Mouse (Mus musculus) megakaryocyte-erythroid progenitor cell, adult 5-6 weeks (primary cell): ENCODE results near the gene Cdh12. TPM values are rescaled to one million over a fixed set of nuclear protein-coding genes. Genes with fewer than 3 reads are reported as not detected.
"Not testable (repeated sequence)": the region's sequence is repeated elsewhere in the genome, so short reads cannot be mapped to it uniquely, and the experiment has no call there.

Experiments used
- ATAC-seq: replicated peaks from 2 replicates; pipeline ENCODE4 v1.8.0; 2016; ENCODE audit warnings: mild to moderate bottlenecking, inconsistent platforms; ENCODE audit not compliant: severe bottlenecking, poor library complexity, low FRiP score, low TSS enrichment
- total RNA-seq, 2 experiments: library from RNA; stranded (forward) in 1 of 2; stranded (reverse) in 1 of 2; fragments of 200-1000, 215-1000 nt in 1 of 2; fragments of >200 nt in 1 of 2; fragmentation: Nextera tagmentation in 1 of 2; gene quantifications; 2 replicates each; pipeline ENCODE4 v1.2.3; 2014 to 2017

Cdh12 gene
- total RNA-seq, 2 experiments from 2014 or later, result not detected

- ATAC-seq, result no peak
Measured at GRCm38 (mm10) chr15:21343853-21344252, 894.8 kb downstream of the Cdh12 start.

GRCm38 (mm10) chr15:21344323-21344722, 895.3 kb downstream of the Cdh12 start:
- ATAC-seq, result no peak

DNA sequence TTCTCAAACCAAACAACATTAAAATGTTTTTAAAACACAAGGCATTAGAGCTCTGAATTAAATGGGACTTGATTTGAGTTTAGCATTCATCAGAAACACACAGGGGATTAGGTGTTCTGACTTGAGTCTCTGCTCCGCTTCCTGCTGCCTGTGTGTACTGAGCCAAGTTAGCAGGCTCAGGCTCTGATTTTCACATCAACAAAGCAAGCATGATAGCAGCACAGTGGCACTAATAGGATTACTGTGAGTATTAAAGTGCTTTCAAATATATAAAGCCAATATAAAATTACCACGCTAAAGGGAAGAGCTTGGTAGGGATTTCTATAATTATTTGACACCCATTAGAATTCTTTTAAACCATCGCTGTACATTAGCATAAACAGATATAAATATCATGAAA, 895.7 kb downstream of the Cdh12 start:
- ATAC-seq, result no peak

GRCm38 (mm10) chr15:21355356-21356101, 906.5 kb downstream of the Cdh12 start:
- ATAC-seq, result no peak

DNA sequence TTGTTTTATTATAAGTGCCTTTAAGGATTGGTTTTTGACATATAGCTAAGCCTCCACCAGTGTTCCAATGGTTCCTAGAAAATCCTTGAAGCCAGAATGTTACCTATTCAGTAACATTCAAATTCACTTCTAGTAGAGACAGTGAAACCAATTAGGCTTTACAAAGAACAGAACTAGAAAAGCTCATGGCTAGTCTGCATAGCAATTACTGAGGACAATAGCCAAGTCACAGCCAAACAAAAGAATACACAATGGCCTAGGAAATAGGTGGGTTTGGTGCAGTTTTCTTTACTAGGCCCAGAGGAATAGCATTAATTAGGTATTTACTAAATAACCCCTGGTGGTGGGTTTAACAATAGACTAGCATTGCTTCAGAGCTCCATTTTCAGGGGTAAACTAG, 917.3 kb downstream of the Cdh12 start:
- no peak for ATAC-seq

DNA sequence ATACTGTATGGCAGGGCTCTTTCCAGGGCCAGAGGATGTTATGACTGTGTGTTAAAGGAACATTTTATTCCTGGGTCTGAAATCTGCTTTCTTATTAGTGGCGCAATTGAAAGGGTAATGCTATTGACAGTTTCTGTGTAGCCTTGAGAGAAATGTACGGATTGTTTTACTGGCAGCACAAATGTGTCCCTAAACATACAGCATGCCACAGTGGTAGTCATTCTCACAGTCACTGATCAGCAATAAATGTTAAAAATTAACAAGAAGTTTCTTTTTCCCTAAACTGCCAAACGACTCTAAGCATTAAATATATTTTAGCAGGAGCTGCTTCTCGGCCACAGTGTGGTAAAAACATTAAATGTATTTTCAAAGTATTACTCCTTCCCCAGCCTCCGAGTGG, 926.4 kb downstream of the Cdh12 start:
- ATAC-seq, result no peak

GRCm38 (mm10) chr15:21375871-21376270, 926.8 kb downstream of the Cdh12 start:
- no peak for ATAC-seq

GRCm38 (mm10) chr15:21391442-21391841, 942.4 kb downstream of the Cdh12 start:
- not testable (repeated sequence) for ATAC-seq

- no peak for ATAC-seq
Measured at GRCm38 (mm10) chr15:21393080-21393479, 944.0 kb downstream of the Cdh12 start.

DNA sequence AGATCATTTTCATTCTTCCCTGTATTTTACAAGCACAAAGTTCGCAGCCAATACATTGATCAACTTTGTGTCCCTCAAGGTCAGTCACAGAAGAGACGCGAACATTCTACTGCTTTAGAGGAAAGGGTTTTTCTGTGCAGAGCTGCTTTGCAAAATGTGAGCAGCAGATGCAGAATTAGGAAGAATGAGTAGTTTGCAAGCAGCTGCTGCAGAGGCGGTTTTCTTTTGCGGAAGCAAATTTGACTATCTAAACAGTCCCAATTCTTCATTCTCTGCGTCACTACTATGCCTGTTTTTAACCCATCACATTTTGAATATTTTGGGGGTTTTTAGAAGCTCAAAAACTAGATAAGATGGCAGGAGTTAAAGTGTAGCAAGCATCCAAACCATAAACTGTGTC, 956.1 kb downstream of the Cdh12 start:
- ATAC-seq, result no peak

GRCm38 (mm10) chr15:21407324-21408044, 958.4 kb downstream of the Cdh12 start:
- ATAC-seq, result peak; percentile 63; the same call in 1 of the 2 replicates

DNA sequence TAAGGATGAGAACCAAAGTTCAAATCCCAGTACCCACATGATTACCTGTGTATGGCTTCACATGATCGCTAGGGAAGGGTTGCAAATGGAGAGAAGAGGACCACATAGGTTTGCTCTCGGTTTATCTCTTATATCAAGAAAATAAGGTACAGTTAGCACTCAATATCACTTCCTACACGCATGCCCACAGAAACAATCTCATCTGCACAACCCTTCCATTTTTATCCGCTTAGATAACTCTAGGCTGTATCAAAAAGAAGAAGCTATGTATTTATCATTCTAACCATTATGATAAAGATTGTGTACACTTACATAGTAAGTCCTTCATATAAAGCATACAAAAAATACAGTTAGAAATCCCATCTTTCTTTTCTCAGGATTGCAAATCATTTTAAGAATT, 988.3 kb downstream of the Cdh12 start:
- ATAC-seq, result no peak

DNA sequence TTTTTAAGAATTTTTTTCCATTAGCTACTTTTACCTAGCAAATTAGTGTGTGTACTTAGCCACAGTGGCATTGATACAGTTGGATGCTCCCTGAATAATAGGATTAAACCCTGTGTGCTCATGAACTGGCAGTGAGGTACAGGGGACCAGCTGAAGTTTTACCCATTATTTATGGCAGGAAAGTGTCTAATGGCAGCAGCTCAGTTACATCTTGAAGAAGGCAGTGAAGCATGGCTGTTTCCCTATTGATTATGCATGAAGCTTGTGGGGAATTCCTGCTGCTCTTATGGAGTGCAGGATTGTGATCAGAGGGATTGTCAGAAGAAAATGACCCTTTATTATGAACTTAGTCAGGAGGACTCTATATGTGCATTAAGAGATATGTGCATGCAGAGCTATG, 988.9 kb downstream of the Cdh12 start:
- no peak for ATAC-seq

DNA sequence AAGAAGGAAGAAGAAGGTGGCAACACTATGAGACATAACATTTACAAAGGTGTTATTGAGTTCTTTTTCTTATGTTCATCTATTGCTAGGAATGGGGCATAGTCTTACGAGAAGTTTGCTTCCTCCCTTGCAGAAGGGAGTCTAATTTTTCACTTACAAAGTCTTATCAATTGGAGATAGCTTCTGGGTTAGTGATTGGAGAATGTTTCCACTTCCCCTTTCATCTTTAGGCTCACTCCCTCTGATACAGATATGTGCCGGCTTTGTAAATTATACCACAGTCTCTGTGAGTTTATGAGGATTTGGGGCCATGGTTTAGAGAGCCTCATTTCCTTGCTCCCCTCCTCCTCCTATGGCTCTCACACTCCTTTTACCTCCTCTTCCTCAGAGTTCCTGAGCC, 1009.0 kb downstream of the Cdh12 start:
- ATAC-seq, result no peak

DNA sequence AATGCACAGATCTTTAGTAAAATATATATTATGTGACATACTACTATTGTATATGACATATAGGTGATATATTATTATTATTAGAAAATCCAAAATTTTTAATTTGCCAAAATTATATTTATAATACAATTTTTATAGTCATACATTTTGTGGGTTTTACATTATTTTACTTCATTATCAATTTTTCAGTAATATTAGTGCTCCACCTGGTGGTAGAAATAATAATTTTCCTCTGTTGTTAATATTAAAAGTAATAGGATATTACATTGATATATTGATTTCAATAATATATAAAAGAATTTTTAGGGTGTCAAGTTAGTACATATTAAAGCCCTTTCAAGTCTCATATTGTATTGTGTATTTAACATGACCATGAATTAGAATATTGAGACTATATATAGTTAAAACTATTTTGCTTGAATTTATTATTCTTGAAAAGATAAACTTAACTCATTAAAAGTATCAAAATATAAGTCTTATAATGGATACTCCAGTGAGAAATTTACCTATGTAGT, 1070.3 kb downstream of the Cdh12 start:
- ATAC-seq, result no peak

GRCm38 (mm10) chr15:21530804-21531203, 1081.7 kb downstream of the Cdh12 start:
- ATAC-seq, result no peak

DNA sequence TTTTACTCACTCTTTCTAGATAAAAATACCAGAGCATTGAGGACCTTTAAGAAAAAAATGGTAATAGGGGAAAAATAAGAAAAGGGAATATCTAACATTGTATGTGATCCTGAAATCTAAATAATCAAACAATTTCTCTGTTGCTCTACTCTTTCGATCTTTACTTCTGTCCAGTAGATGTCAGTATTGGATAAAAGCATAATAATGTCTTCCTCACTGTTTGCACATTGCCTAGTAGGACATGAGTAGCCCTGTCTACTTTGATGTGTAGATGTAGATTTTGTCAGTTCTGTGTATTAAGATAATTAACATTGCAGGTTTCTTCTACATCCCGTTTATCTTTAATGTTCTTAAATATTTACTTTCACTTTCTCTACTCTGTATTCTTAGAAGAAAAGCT, 1087.8 kb downstream of the Cdh12 start:
- no peak for ATAC-seq

GRCm38 (mm10) chr15:21544786-21545185, 1095.7 kb downstream of the Cdh12 start:
- no peak for ATAC-seq

- ATAC-seq, result no peak
Measured at GRCm38 (mm10) chr15:21555981-21556380, 1106.9 kb downstream of the Cdh12 start.

DNA sequence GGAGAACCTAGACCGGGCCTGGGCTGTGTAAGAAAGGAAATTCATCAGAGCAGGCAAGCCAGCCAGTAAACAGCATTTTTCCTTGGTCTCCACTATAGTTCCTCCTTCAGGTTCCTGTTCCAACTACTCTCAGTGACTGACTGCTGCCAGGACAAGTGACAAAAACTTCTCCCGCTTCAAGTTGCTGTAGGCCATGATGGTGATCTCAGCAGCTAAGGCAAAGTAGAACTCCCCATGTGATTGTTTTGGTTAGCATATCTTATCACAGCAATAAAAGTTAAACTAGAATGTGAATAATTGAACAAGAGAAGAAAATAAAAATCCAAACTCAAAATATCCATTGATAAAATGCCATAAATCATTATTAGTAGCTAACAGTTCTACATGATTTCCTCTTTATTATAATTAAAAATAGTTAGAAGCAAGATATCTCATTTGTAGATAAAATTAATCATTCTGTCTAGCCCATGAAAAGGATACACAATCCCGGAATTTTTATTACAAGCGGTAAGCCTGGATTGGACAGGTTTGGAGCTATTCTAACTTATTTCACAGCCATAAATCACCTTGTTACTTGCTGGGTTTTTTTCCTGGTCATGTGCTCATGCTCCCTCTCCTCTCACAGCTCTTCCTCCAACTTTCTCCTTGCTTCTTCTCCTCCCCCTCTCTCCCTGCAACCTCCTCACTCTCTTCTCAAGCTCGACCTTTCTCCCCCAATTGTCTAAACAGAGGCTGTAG, 1117.4 kb downstream of the Cdh12 start:
- ATAC-seq, result no peak
